Mouse (Mus musculus) stomach, embryonic 15.5 days (tissue): ENCODE data around the gene Plekhm1. TPM values are rescaled to one million over a fixed set of nuclear protein-coding genes. Genes with fewer than 3 reads are reported as not detected.
"Not testable (repeated sequence)": the region's sequence is repeated elsewhere in the genome, so short reads cannot be mapped to it uniquely, and the experiment has no call there.

ENCODE experiments used
- ATAC-seq: fragments of 200-750 bp; cut with Nextera tagmentation; 2 replicates; pipeline ENCODE4 v1.8.0; 2017; ENCODE audit warnings: low read depth, moderate number of reproducible peaks, moderate TSS enrichment; ENCODE audit not compliant: insufficient read depth, low FRiP score
- H3K27ac ChIP-seq: fragments of 300-500 bp; sonication (generic); 2 replicates; pipeline ENCODE4 v1.5.1; 2015; ENCODE audit warnings: mild to moderate bottlenecking, inconsistent platforms
- H3K27me3 ChIP-seq: fragments of 300-500 bp; sonication (generic); replicated peaks from 2 replicates; pipeline ENCODE4 v1.6.1; 2015; ENCODE audit warnings: inconsistent platforms
- H3K36me3 ChIP-seq: fragments of 300-500 bp; sonication (generic); 2 replicates; pipeline ENCODE4 v1.6.1; 2015; ENCODE audit warnings: inconsistent platforms
- H3K4me1 ChIP-seq: fragments of 300-500 bp; sonication (generic); 2 replicates; pipeline ENCODE4 v1.6.1; 2015; ENCODE audit warnings: inconsistent platforms
- H3K4me2 ChIP-seq: fragments of 300-500 bp; sonication (generic); 2 replicates; pipeline ENCODE4 v1.6.1; 2015; ENCODE audit warnings: mild to moderate bottlenecking, inconsistent platforms
- H3K4me3 ChIP-seq: fragments of 300-500 bp; sonication (generic); replicated peaks from 2 replicates; pipeline ENCODE4 v1.5.1; 2015; ENCODE audit warnings: inconsistent platforms
- H3K9ac ChIP-seq: fragments of 300-500 bp; sonication (generic); 2 replicates; pipeline ENCODE4 v1.6.1; 2015; ENCODE audit warnings: inconsistent platforms
- H3K9me3 ChIP-seq: fragments of 300-500 bp; sonication (generic); 2 replicates; pipeline ENCODE4 v1.6.1; 2016; ENCODE audit warnings: inconsistent platforms
- WGBS: fragments of 180-500 bp; shearing (Covaris S2); methylation state at CpG from one replicate; pipeline ENCODE4 v1.1.7; 2015; 5-methylcytosine and 5-hydroxymethylcytosine counted together
- polyA plus RNA-seq: library from polyadenylated mRNA; unstranded; fragments of >200 nt; fragmentation: Nextera tagmentation; extraction: Ambion mirVana; gene quantifications from 2 replicates; pipeline ENCODE4 v1.2.1, GENCODE M21; 2015

Plekhm1 gene
- polyA plus RNA-seq, 1 experiment from 2014 or later: 5.9 TPM

GRCm38 (mm10) chr11:103322832-103323231, 89.7 kb downstream of the Plekhm1 start:
- not testable (repeated sequence) for H3K4me2 ChIP-seq, H3K27ac ChIP-seq, H3K9me3 ChIP-seq, H3K4me3 ChIP-seq, H3K9ac ChIP-seq, ATAC-seq, H3K4me1 ChIP-seq, H3K36me3 ChIP-seq, H3K27me3 ChIP-seq
- WGBS: 27% methylated on average over 4 of the region's 4 CpGs

DNA sequence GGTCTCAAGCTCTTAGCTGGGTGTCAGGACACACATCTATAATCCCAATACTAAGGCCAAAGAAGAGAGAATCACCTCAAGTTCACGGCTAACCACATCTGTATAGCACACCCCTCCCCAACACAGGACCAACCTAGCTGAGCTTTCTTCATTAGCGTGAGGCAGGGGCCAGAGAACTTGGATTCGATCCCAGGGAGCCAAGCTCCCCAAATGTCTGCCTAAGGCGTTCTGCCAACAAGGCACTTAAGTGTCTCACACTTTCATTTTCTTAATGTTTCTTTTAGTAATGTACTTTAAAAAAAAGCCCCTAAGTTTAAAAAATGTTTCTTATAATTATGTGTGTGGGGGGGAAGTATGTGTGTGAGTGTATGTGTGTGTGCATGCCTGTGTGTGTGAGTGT, 91.8 kb downstream of the Plekhm1 start:
- Histone ChIP-seq H3K27me3 (no peaks in the 10 kb centered on the region), H3K36me3 (no peaks in the 10 kb centered on the region), H3K27ac (no peak overlapping the region), H3K9me3 (no peaks in the 10 kb centered on the region), H3K4me2 (no peak overlapping the region), H3K4me1 (no peaks in the 10 kb centered on the region), H3K9ac (no peak overlapping the region), H3K4me3 (no peak overlapping the region)
- no peak for ATAC-seq
- WGBS: 31% methylated on average over 4 of the region's 4 CpGs

DNA sequence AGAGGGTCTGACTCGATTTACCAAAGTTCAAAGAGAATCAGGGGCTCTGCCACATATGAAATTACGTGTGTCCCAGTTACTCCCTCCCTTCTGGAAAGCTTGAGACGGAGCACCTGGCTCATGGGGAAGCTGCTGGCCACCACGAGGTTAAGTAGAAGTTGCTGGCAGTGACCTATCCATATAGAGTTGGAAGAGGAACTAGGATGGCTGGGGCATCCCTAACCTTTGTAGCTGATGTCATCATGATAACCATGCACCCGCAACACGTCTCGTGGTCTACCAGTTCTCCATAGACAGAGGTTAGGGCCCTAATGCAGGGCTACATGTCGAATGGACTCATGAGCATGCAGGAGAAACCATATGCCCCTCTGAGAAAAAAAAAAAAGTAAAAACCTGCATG, 92.3 kb downstream of the Plekhm1 start:
- no peak overlapping the region for H3K9ac ChIP-seq
- WGBS: 72% methylated on average over 8 of the region's 8 CpGs
- H3K4me1 ChIP-seq: 0 out of 2 replicates have a peak, but pooled peaks cover under 1% of the 10 kb centered on the region
- H3K27ac ChIP-seq: no peak overlapping the region
- ATAC-seq: no peak
- no peaks in the 10 kb centered on the region for H3K36me3 ChIP-seq
- no peak overlapping the region for H3K4me2 ChIP-seq
- H3K4me3 ChIP-seq: no peak overlapping the region
- no peaks in the 10 kb centered on the region for H3K27me3 ChIP-seq
- H3K9me3 ChIP-seq: no peaks in the 10 kb centered on the region

GRCm38 (mm10) chr11:103318042-103318441, 94.4 kb downstream of the Plekhm1 start:
- H3K4me2 ChIP-seq: no peak overlapping the region
- 77% methylated on average over 1 of the region's 1 CpGs for WGBS
- no peak overlapping the region for H3K27ac ChIP-seq
- H3K4me3 ChIP-seq: no peak overlapping the region
- no peak for ATAC-seq
- H3K9ac ChIP-seq: no peak overlapping the region
- H3K36me3 ChIP-seq: no peaks in the 10 kb centered on the region
- 0 out of 2 replicates have a peak, but pooled peaks cover 5% of the 10 kb centered on the region for H3K4me1 ChIP-seq
- no peaks in the 10 kb centered on the region for H3K27me3 ChIP-seq
- no peaks in the 10 kb centered on the region for H3K9me3 ChIP-seq

DNA sequence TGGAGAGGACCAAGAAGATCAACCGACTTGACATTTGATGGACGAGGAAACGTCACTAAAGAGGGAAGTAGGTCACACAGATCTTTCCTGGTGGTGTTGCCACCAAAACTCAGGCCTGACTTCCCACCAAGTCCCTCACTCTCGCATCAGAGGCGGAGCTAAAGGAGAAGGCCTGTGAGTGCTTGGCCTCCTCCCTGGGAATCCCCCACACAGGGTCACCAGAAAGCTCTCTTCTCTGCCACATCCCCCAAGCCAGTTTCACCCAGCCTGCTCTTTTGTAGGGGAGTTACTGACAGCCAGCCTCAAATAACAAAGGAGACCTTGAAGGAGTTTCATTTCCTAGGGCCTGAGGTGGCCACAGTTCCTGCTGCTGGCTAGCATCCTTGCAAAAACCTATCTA, 97.1 kb downstream of the Plekhm1 start:
- Histone ChIP-seq H3K27me3 (no peaks in the 10 kb centered on the region), H3K36me3 (no peaks in the 10 kb centered on the region), H3K9me3 (no peaks in the 10 kb centered on the region), H3K4me2 (no peak overlapping the region), H3K4me3 (no peak overlapping the region), H3K4me1 (peaks cover 12% of the 10 kb centered on the region; the same call in 1 of the 2 replicates), H3K27ac (no peak overlapping the region), H3K9ac (no peak overlapping the region)
- ATAC-seq: no peak
- 59% methylated on average over 5 of the region's 5 CpGs for WGBS

GRCm38 (mm10) chr11:103314736-103315374, 97.6 kb downstream of the Plekhm1 start:
- no peaks in the 10 kb centered on the region for H3K36me3 ChIP-seq
- H3K27ac ChIP-seq: no peak overlapping the region
- no peak overlapping the region for H3K9ac ChIP-seq
- H3K9me3 ChIP-seq: no peaks in the 10 kb centered on the region
- 54% methylated on average over 10 of the region's 10 CpGs for WGBS
- no peaks in the 10 kb centered on the region for H3K27me3 ChIP-seq
- H3K4me2 ChIP-seq: no peak overlapping the region
- ATAC-seq: no peak
- no peak overlapping the region for H3K4me3 ChIP-seq
- H3K4me1 ChIP-seq: peaks cover 12% of the 10 kb centered on the region; the same call in 1 of the 2 replicates

Other genes starting within 250 kb of the Plekhm1 start
- gene Fmnl1, start 241.6 kb downstream of the Plekhm1 start, polyA plus RNA-seq: 3.8 and 4.0 TPM in 2 replicates
- gene 1700023F06Rik, start 204.1 kb downstream of the Plekhm1 start, polyA plus RNA-seq: 1.0 and 1.4 TPM in 2 replicates
- gene Spata32, start 194.3 kb downstream of the Plekhm1 start, polyA plus RNA-seq: not detected in 2 replicates
- gene Map3k14, start 145.2 kb downstream of the Plekhm1 start, polyA plus RNA-seq: 3.6 and 3.8 TPM in 2 replicates
- gene Arhgap27, start 49.0 kb downstream of the Plekhm1 start, polyA plus RNA-seq: 21.2 and 21.5 TPM in 2 replicates
- not detected in 2 replicates for gene Lrrc37a, start 91.9 kb upstream of the Plekhm1 start, polyA plus RNA-seq
- gene Gm884, start 208.5 kb upstream of the Plekhm1 start, polyA plus RNA-seq: not detected in 2 replicates
- gene Lyzl6, start 226.2 kb upstream of the Plekhm1 start, polyA plus RNA-seq: not detected in 2 replicates
- gene Rprml, start 236.9 kb upstream of the Plekhm1 start, polyA plus RNA-seq: not detected in 2 replicates